Mouse (Mus musculus) ES-E14 (cell line): ENCODE results near the gene Gnai1.

ENCODE experiments used
- CHD2 ChIP-seq: IDR thresholded peaks from 2 replicates; pipeline ENCODE4 v1.6.1; 2014; ENCODE audit warnings: mild to moderate bottlenecking, low read depth, low read length, inconsistent platforms
- HCFC1 ChIP-seq: IDR thresholded peaks from 2 replicates; pipeline ENCODE4 v1.6.1; 2012; ENCODE audit warnings: low read length, inconsistent platforms, borderline replicate concordance; ENCODE audit not compliant: insufficient read depth
- ZC3H11A ChIP-seq: IDR thresholded peaks from 2 replicates; pipeline ENCODE4 v1.6.1; 2012; ENCODE audit warnings: low read depth, mild to moderate bottlenecking, inconsistent platforms, low read length, borderline replicate concordance
- ZNF384 ChIP-seq: IDR thresholded peaks from 2 replicates; pipeline ENCODE4 v1.6.1; 2012; ENCODE audit warnings: low read depth, low read length, inconsistent platforms

DNA sequence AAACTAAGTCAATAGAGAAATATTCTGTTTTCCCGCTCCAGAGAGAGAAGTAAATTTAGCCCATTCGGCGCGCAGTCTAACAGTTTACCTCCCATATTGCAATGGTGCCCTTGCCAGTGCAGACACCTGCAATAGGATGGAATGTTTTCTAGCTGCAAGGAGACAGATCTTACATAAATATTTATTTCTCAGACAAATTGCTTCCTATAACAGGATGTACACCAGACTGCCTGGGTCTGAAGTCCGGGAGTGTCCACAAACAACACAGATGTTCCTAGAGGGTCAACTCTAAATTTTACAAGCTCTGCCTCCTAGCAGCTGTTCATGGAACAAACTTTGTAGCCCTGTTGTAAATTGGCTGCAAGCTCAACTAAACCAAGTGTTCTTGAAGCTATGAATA, 111.0 kb downstream of the Gnai1 start:
- TF ChIP-seq HCFC1: no peak
- no peak for TF ChIP-seq CHD2
- no peak for TF ChIP-seq ZNF384
- TF ChIP-seq ZC3H11A: no peak
